In genomic region chr19:15663659-15664255, GRCm38 (mm10) we compare ENCODE assay signal across 22 mouse cellular contexts.
DNase-seq lines count a peak whose midpoint lies in the region; ATAC-seq and TF ChIP-seq lines count a peak whose summit lies in the region.
"Had no signal": no experiment of that assay in that cellular context is flagged by ENCODE, and none has a peak within 500 bp of the region (broad histone marks: within the 10 kb centered on the region; RNA-seq: fewer than 3 reads in every experiment).

No protein-coding gene starts in this region.

- no peak for TF ChIP-seq CTCF in hindbrain, postnatal 0 days (IDR thresholded peaks at IDR 0.05; ENCODE audit: low read depth)

- no peaks in the 10 kb centered on the region for H3K9me3 ChIP-seq in hindbrain, embryonic 14.5 days (ENCODE audit: control insufficient read depth, low read length)
- H3K9me3 ChIP-seq in hindbrain, postnatal 0 days (ENCODE audit: low read length), result no peaks in the 10 kb centered on the region
- H3K9me3 ChIP-seq in neural tube, embryonic 12.5 days, result no peaks in the 10 kb centered on the region
- H3K9me3 ChIP-seq in embryonic facial prominence, embryonic 10.5 days, result no peaks in the 10 kb centered on the region
- H3K9me3 ChIP-seq: embryonic facial prominence, embryonic 15.5 days; forebrain, embryonic 10.5 days; heart, embryonic 15.5 days had no signal

- no peak overlapping the region for H3K27ac ChIP-seq in hindbrain, embryonic 14.5 days
- H3K27ac ChIP-seq in hindbrain, postnatal 0 days, result no peak overlapping the region
- no peak overlapping the region for H3K27ac ChIP-seq in neural tube, embryonic 12.5 days
- no peak overlapping the region for H3K27ac ChIP-seq in embryonic facial prominence, embryonic 10.5 days (replicated peaks)
- H3K27ac ChIP-seq: embryonic facial prominence, embryonic 15.5 days; forebrain, embryonic 10.5 days; heart, adult 2 months; heart, embryonic 15.5 days had no signal

- no peaks in the 10 kb centered on the region for H3K27me3 ChIP-seq in hindbrain, embryonic 14.5 days (ENCODE audit: control insufficient read depth, insufficient read depth, low read length)
- H3K27me3 ChIP-seq in hindbrain, postnatal 0 days (ENCODE audit: insufficient read depth, low read length), result 0 out of 2 replicates have a peak, but pooled peaks cover 3% of the 10 kb centered on the region
- no peaks in the 10 kb centered on the region for H3K27me3 ChIP-seq in neural tube, embryonic 12.5 days (replicated peaks)
- H3K27me3 ChIP-seq in embryonic facial prominence, embryonic 10.5 days (replicated peaks; ENCODE audit: low read depth, poor library complexity, severe bottlenecking), result peaks cover 8% of the 10 kb centered on the region; the same call in 1 of the 2 replicates
- H3K27me3 ChIP-seq: CH12.LX; embryonic facial prominence, embryonic 15.5 days; heart, embryonic 15.5 days had no signal

- H3K4me3 ChIP-seq in hindbrain, embryonic 14.5 days (replicated peaks; ENCODE audit: low read length), result no peak overlapping the region
- H3K4me3 ChIP-seq in hindbrain, postnatal 0 days (ENCODE audit: low read length), result no peak overlapping the region
- no peak overlapping the region for H3K4me3 ChIP-seq in neural tube, embryonic 12.5 days
- no peak overlapping the region for H3K4me3 ChIP-seq in embryonic facial prominence, embryonic 10.5 days
- H3K4me3 ChIP-seq: embryonic facial prominence, embryonic 15.5 days; erythroblast, embryonic 14.5 days; forebrain, embryonic 10.5 days; heart, adult 2 months; heart, embryonic 15.5 days had no signal

- 43% methylated on average over 3 of the region's 3 CpGs for WGBS in hindbrain, embryonic 14.5 days
- 30% methylated on average over 3 of the region's 3 CpGs for WGBS in hindbrain, postnatal 0 days
- WGBS in neural tube, embryonic 12.5 days, result 23% methylated on average over 3 of the region's 3 CpGs
- WGBS in embryonic facial prominence, embryonic 10.5 days, result 49% methylated on average over 3 of the region's 3 CpGs

- H3K36me3 ChIP-seq in hindbrain, embryonic 14.5 days (replicated peaks; ENCODE audit: control insufficient read depth, insufficient read depth), result no peaks in the 10 kb centered on the region
- H3K36me3 ChIP-seq in hindbrain, postnatal 0 days (ENCODE audit: insufficient read depth, low read length), result no peaks in the 10 kb centered on the region
- H3K36me3 ChIP-seq in neural tube, embryonic 12.5 days, result no peaks in the 10 kb centered on the region
- H3K36me3 ChIP-seq in embryonic facial prominence, embryonic 10.5 days (replicated peaks), result no peaks in the 10 kb centered on the region
- H3K36me3 ChIP-seq: embryonic facial prominence, embryonic 15.5 days; forebrain, embryonic 10.5 days; heart, embryonic 15.5 days had no signal

- DNase-seq in cerebellum, postnatal 25 days, result peak; percentile 21 to 43
- no peak for DNase-seq in cerebellum, adult 9-11 months
- DNase-seq in hindbrain, embryonic 14.5 days (ENCODE audit: low spot score), result no peak
- DNase-seq in hindbrain, postnatal 0 days (ENCODE audit: low spot score), result no peak
- no peak for DNase-seq in neural tube, embryonic 10.5 days (ENCODE audit: extremely low spot score, low spot score)
- no peak for DNase-seq in embryonic facial prominence, embryonic 10.5 days (ENCODE audit: low spot score)
- DNase-seq: adrenal gland, postnatal 14 days; cerebellum, adult 18-20 months; gastrocnemius, postnatal 10 days; heart, adult 2 months had no signal

- no peak overlapping the region for H3K4me2 ChIP-seq in hindbrain, embryonic 14.5 days (replicated peaks)
- no peak overlapping the region for H3K4me2 ChIP-seq in hindbrain, postnatal 0 days (ENCODE audit: low read depth, low read length)
- no peak overlapping the region for H3K4me2 ChIP-seq in neural tube, embryonic 12.5 days (replicated peaks)
- H3K4me2 ChIP-seq: embryonic facial prominence, embryonic 15.5 days; heart, embryonic 11.5 days; heart, embryonic 15.5 days had no signal

- peak; percentile 54; the same call in 1 of the 2 replicates for ATAC-seq in hindbrain, embryonic 14.5 days (ENCODE audit: low FRiP score)
- no peak for ATAC-seq in hindbrain, postnatal 0 days
- ATAC-seq in neural tube, embryonic 12.5 days (ENCODE audit: low FRiP score, low read depth), result peak; percentile 69; the same call in 1 of the 2 replicates
- ATAC-seq: activated CD4-positive, CD25-positive, alpha-beta regulatory T cell, adult 4 months; forebrain, embryonic 14.5 days; inflammation-experienced regulatory T-cells, adult 6 months; intestine, postnatal 0 days; Patski had no signal

- no peak overlapping the region for H3K9ac ChIP-seq in hindbrain, embryonic 14.5 days
- H3K9ac ChIP-seq in hindbrain, postnatal 0 days (replicated peaks; ENCODE audit: low read length), result no peak overlapping the region
- no peak overlapping the region for H3K9ac ChIP-seq in neural tube, embryonic 12.5 days
- H3K9ac ChIP-seq: embryonic facial prominence, embryonic 15.5 days; heart, embryonic 15.5 days had no signal

- H3K4me1 ChIP-seq in hindbrain, embryonic 14.5 days (replicated peaks; ENCODE audit: control insufficient read depth, insufficient read depth, low read length), result peaks cover 22% of the 10 kb centered on the region
- 0 out of 2 replicates have a peak, but pooled peaks cover 7% of the 10 kb centered on the region for H3K4me1 ChIP-seq in hindbrain, postnatal 0 days (ENCODE audit: insufficient read depth, low read length)
- H3K4me1 ChIP-seq in neural tube, embryonic 12.5 days, result peaks cover 18% of the 10 kb centered on the region
- peaks cover 12% of the 10 kb centered on the region for H3K4me1 ChIP-seq in embryonic facial prominence, embryonic 10.5 days
- H3K4me1 ChIP-seq: heart, embryonic 15.5 days had no signal

Comparison
In these comparisons a context has a peak if more than half of its experiments do, and no peak if none do; other contexts are left out.
1. DNase-seq: peak in cerebellum, postnatal 25 days (2 of 2); none in cerebellum, adult 9-11 months (single experiment), hindbrain, embryonic 14.5 days (single experiment), hindbrain, postnatal 0 days (single experiment), neural tube, embryonic 10.5 days (single experiment) and embryonic facial prominence, embryonic 10.5 days (single experiment).